Mouse (Mus musculus) CD4-positive, CD25-positive, alpha-beta regulatory T cell, adult 9 weeks (primary cell): ENCODE measurements around the gene Mcemp1. TPM values are rescaled to one million over a fixed set of nuclear protein-coding genes. Genes with fewer than 3 reads are reported as not detected.

Source experiments
- polyA plus RNA-seq: library from polyadenylated mRNA; unstranded; fragments of 100-300 nt; shearing (Covaris generic); gene quantifications from one replicate; pipeline ENCODE4 v1.2.1, GENCODE M21; 2017

Mcemp1 gene
- polyA plus RNA-seq = not detected

GRCm38 (mm10) chr8:3665507-3665906 is at the start of gene Mcemp1:
Gene Mcemp1 (plus strand): TSS chr8:3665754.

GRCm38 (mm10) chr8:3621199-3621970 is 44.2 kb upstream of the Mcemp1 start, which contains the start of the genes Xab2 and Pet100:
Gene Xab2 (minus strand): TSS chr8:3621316.
Gene Pet100 (plus strand): TSS chr8:3621548.

GRCm38 (mm10) chr8:3625445-3625844 is 40.1 kb upstream of the Mcemp1 start, which contains the start of gene Pcp2:
Gene Pcp2 (minus strand): TSS chr8:3625545.

GRCm38 (mm10) chr8:3630647-3631477 is 34.7 kb upstream of the Mcemp1 start, which contains the start of gene Stxbp2:
Gene Stxbp2 (plus strand): TSS chr8:3630955.

GRCm38 (mm10) chr8:3655526-3655925 is 10.0 kb upstream of the Mcemp1 start, which contains the start of gene Retn:
Gene Retn (plus strand): TSS chr8:3655770.

GRCm38 (mm10) chr8:3671980-3672491 is 6.5 kb downstream of the Mcemp1 start, which contains the start of gene Fcor:
Gene Fcor (minus strand): TSS chr8:3672362.

GRCm38 (mm10) chr8:3676131-3676992 is 10.8 kb downstream of the Mcemp1 start, which contains the start of gene Trappc5:
Gene Trappc5 (plus strand): TSS chr8:3676299.

GRCm38 (mm10) chr8:3694121-3694520 is 28.6 kb downstream of the Mcemp1 start, which contains the start of gene Fcer2a:
Gene Fcer2a (minus strand): TSS chr8:3694175.

Other genes with a start within 250 kb of the Mcemp1 start
- gene Pex11g, start 198.1 kb upstream of the Mcemp1 start, polyA plus RNA-seq = 6.5 TPM
- not detected for gene Tex45, start 194.9 kb upstream of the Mcemp1 start, polyA plus RNA-seq
- gene Zfp358, start 172.6 kb upstream of the Mcemp1 start, polyA plus RNA-seq = 3.1 TPM
- 20.7 TPM for gene Mcoln1, start 165.3 kb upstream of the Mcemp1 start, polyA plus RNA-seq
- 55.6 TPM for gene Pnpla6, start 150.4 kb upstream of the Mcemp1 start, polyA plus RNA-seq
- gene C330021F23Rik, start 97.8 kb upstream of the Mcemp1 start, polyA plus RNA-seq = not detected
- 0.06 TPM for gene Camsap3, start 78.5 kb upstream of the Mcemp1 start, polyA plus RNA-seq
- gene Xab2, start 44.4 kb upstream of the Mcemp1 start, polyA plus RNA-seq = 139 TPM
- 142 TPM for gene Pet100, start 44.2 kb upstream of the Mcemp1 start, polyA plus RNA-seq
- gene Pcp2, start 40.2 kb upstream of the Mcemp1 start, polyA plus RNA-seq = not detected
- gene Stxbp2, start 34.8 kb upstream of the Mcemp1 start, polyA plus RNA-seq = 252 TPM
- not detected for gene Retn, start 10.0 kb upstream of the Mcemp1 start, polyA plus RNA-seq
- not detected for gene Fcor, start 6.6 kb downstream of the Mcemp1 start, polyA plus RNA-seq
- 38.9 TPM for gene Trappc5, start 10.5 kb downstream of the Mcemp1 start, polyA plus RNA-seq
- 1.1 TPM for gene Fcer2a, start 28.4 kb downstream of the Mcemp1 start, polyA plus RNA-seq
- not detected for gene Clec4g, start 54.9 kb downstream of the Mcemp1 start, polyA plus RNA-seq
- 0.43 TPM for gene Cd209a, start 83.2 kb downstream of the Mcemp1 start, polyA plus RNA-seq
- not detected for gene Cd209e, start 188.6 kb downstream of the Mcemp1 start, polyA plus RNA-seq
- gene Cd209d, start 212.8 kb downstream of the Mcemp1 start, polyA plus RNA-seq = not detected